16 mouse cellular contexts compared by ENCODE assay signal in the genomic region with DNA sequence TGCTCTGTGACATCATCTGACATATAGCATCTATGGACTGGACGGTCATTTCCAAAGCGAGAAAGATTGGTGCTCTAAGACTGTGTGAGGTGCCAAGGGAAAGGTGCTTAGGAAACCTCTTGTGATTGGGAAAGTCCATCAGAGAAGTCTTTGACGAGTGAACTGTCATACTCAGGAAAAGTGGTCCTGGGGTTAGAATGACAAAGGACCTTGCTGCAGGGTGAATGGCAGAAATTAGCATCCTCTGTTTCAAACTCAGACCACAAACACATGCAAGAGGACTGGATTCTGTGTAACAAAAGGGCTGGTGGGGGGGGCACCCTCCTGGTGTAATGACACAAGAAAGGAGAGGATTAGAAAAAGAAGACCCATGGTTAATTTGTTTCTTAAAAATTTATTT.
"Had no signal": no experiment of that assay in that cellular context is flagged by ENCODE, and none has a peak within 500 bp of the region (broad histone marks: within the 10 kb centered on the region; RNA-seq: fewer than 3 reads in every experiment).

No protein-coding gene starts in this region.

- H3K4me1 ChIP-seq: liver, embryonic 15.5 days; megakaryocyte, embryonic 14.5 days had no signal

- H3K4me2 ChIP-seq: limb, embryonic 13.5 days; liver, embryonic 12.5 days; liver, embryonic 15.5 days; lung, embryonic 15.5 days had no signal

- H3K27ac ChIP-seq: limb, embryonic 10.5 days; limb, embryonic 13.5 days; liver, embryonic 12.5 days; liver, embryonic 15.5 days; lung, embryonic 15.5 days; midbrain, embryonic 10.5 days had no signal

- H3K36me3 ChIP-seq: limb, embryonic 10.5 days; liver, embryonic 12.5 days; liver, embryonic 15.5 days; lung, embryonic 15.5 days; midbrain, embryonic 10.5 days had no signal

- H3K27me3 ChIP-seq: limb, embryonic 13.5 days; liver, embryonic 12.5 days; liver, embryonic 15.5 days; lung, embryonic 15.5 days; megakaryocyte, embryonic 14.5 days had no signal

- ATAC-seq: liver, embryonic 12.5 days had no signal

- H3K9me3 ChIP-seq: limb, embryonic 10.5 days; limb, embryonic 13.5 days; liver, embryonic 12.5 days; liver, embryonic 15.5 days; lung, embryonic 15.5 days; midbrain, embryonic 10.5 days had no signal

- H3K9ac ChIP-seq: limb, embryonic 13.5 days; liver, embryonic 12.5 days; liver, embryonic 15.5 days; lung, embryonic 15.5 days had no signal

- DNase-seq: kidney, postnatal 14 days; kidney, postnatal 4 days; liver; lung, adult 18-20 months; lung, postnatal 10 days; lung, postnatal 36 days; midbrain, embryonic 14.5 days; thymus, adult 18-20 months; thymus, postnatal 36 days had no signal

- H3K4me3 ChIP-seq: limb, embryonic 10.5 days; limb, embryonic 13.5 days; liver, embryonic 12.5 days; liver, embryonic 15.5 days; lung, embryonic 15.5 days; megakaryocyte, embryonic 14.5 days; midbrain, embryonic 10.5 days had no signal
